Mouse (Mus musculus) right cerebral cortex, postnatal 25 days (tissue): Measurements from ENCODE around the gene Uap1.

Experiments used
- DNase-seq: peaks from one replicate; pipeline ENCODE4 v3.0.0; 2022

Uap1 gene

GRCm38 (mm10) chr1:170174814-170175332 is at the start of gene Uap1:
Uap1 (minus strand) TSS chr1:170174957.
- peak; percentile 98 for DNase-seq

GRCm38 (mm10) chr1:170223276-170223675 is 48.5 kb upstream of the Uap1 start:
- no peak for DNase-seq

- DNase-seq = no peak
Observed at GRCm38 (mm10) chr1:170220351-170220750, 45.6 kb upstream of the Uap1 start.

GRCm38 (mm10) chr1:170218091-170218884 is 43.5 kb upstream of the Uap1 start:
- DNase-seq = peak; percentile 10

GRCm38 (mm10) chr1:170215590-170215989 is 40.8 kb upstream of the Uap1 start:
- DNase-seq = no peak

GRCm38 (mm10) chr1:170214757-170215522 is 40.2 kb upstream of the Uap1 start, which contains the start of gene Uhmk1:
Uhmk1 (minus strand) TSS chr1:170215397.
- DNase-seq = peak; percentile 89

GRCm38 (mm10) chr1:170214383-170214756 is 39.6 kb upstream of the Uap1 start:
- no peak for DNase-seq

- DNase-seq = no peak
Observed at GRCm38 (mm10) chr1:170213181-170213879, 38.6 kb upstream of the Uap1 start.

- DNase-seq = no peak
Observed at GRCm38 (mm10) chr1:170206395-170206794, 31.6 kb upstream of the Uap1 start.

GRCm38 (mm10) chr1:170200379-170200778 is 25.6 kb upstream of the Uap1 start:
- DNase-seq = no peak

- no peak for DNase-seq
Observed at GRCm38 (mm10) chr1:170196211-170196610, 21.5 kb upstream of the Uap1 start.

GRCm38 (mm10) chr1:170191925-170192324 is 17.2 kb upstream of the Uap1 start:
- no peak for DNase-seq

- DNase-seq = no peak
Observed at GRCm38 (mm10) chr1:170190225-170190624, 15.5 kb upstream of the Uap1 start.

- DNase-seq = peak; percentile 12
Observed at GRCm38 (mm10) chr1:170188601-170189000, 13.8 kb upstream of the Uap1 start.

- peak; percentile 35 for DNase-seq
Observed at GRCm38 (mm10) chr1:170186531-170186930, 11.8 kb upstream of the Uap1 start.

GRCm38 (mm10) chr1:170185137-170185536 is 10.4 kb upstream of the Uap1 start:
- no peak for DNase-seq

- DNase-seq = no peak
Observed at GRCm38 (mm10) chr1:170182706-170183105, 7.9 kb upstream of the Uap1 start.

- no peak for DNase-seq
Observed at GRCm38 (mm10) chr1:170176661-170177239, 2.0 kb upstream of the Uap1 start.

- no peak for DNase-seq
Observed at GRCm38 (mm10) chr1:170175848-170176247, 1.1 kb upstream of the Uap1 start.

- DNase-seq = no peak
Observed at GRCm38 (mm10) chr1:170173991-170174813, 555 bp downstream of the Uap1 start.

GRCm38 (mm10) chr1:170167781-170168180 is 7.0 kb downstream of the Uap1 start:
- no peak for DNase-seq

- no peak for DNase-seq
Observed at GRCm38 (mm10) chr1:170164913-170165312, 9.8 kb downstream of the Uap1 start.
